Mouse (Mus musculus) T-helper 1 cell (primary cell): Measurements from ENCODE around the gene Med15.

ENCODE experiments used
- in situ Hi-C: fragments of 300-600 bp; cut with MboI, MseI; formaldehyde crosslinking; loops from one replicate; pipeline ENCODE4 v1.15.1; 2025; ENCODE audit warnings: high pct_unique_total_duplicates

Gene Med15

DNA sequence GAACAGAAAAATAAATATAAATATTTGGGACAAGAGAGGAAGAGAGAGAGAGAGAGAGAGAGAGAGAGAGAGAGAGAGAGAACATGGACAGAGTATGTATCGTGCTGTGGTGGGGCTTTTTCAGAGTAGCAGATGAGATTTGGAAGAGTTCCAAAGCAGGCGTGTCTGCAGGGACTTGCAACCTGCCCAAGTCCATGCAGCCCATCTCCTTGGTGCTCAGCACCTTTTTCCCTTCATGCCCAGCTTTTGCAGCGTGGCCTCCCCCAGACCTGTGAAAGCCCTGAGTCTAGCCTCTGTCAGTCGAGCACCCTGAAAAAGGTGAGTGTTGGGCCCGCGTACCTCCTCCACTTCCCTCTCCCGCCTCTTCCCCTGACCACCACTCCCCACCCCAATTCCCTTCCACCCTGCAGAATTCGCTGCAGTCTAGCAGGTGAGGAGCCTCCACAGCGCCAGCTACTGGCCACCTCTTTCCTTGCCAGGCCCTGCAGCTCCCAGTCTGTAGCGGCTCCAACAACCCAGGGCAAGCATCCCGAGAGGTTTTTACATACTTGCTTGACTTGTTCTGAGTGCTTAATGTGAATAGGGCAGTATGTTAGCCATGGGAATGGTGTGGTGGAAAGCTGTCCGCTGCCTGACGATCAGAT lies 114.6 kb downstream of the Med15 start:
- in situ Hi-C loops = loop anchor here (5.0 kb wide), 1 partner anchor 61 kb away; no protein-coding TSS in a partner anchor

DNA sequence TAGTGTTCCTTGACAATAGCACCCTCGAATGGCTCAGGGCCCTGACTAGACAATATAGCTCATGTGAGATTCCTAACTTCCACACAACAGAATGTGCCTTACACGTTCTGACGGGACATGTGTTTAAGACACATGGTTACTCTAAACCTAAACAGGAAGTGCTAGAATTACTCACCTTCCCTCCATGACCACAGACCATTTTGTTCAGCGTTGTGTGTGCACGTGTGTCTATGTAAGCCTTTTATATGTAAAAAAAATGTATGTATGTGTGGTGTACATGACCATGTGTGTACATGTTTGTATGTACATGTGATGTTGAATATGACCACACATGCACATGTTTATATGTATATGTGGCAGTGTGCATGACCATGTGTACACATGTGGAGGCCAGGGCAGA lies 116.5 kb downstream of the Med15 start:
- in situ Hi-C loops = loop anchor here (5.0 kb wide), 1 partner anchor 59 kb away; no protein-coding TSS in a partner anchor

- in situ Hi-C loops = loop anchor here (5.0 kb wide), 1 partner anchor 57 kb away; no protein-coding TSS in a partner anchor
These were observed 118.0 kb downstream of the Med15 start for GRCm38 (mm10) chr16:17614740-17615139.

GRCm38 (mm10) chr16:17611383-17611782 lies 121.3 kb downstream of the Med15 start:
- in situ Hi-C loops = no loop called here

DNA sequence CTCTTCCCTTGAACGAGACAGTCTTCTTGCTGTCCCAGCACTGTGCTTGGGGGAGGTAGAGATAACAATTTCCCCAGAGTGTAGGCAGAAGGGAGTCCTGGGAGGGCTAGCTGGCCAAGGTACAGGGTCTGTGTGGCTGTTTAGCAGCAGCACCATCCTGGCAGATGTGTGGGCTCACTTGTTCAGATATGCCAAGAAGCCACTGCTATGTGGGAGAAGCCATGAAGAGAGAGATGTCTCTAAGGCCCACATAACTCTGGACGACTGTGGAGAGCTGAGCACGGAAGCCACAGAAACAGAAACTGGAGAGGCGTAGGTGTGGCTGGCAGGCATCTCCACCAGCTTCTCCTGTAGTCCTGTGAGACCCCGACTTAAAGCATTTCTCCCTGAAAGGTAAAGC lies 127.0 kb downstream of the Med15 start:
- in situ Hi-C loops = no loop called here

GRCm38 (mm10) chr16:17604941-17605340 lies 127.8 kb downstream of the Med15 start:
- in situ Hi-C loops = no loop called here
